Mouse (Mus musculus) NIH3T3 (cell line): ENCODE measurements around the gene Swsap1.
A peak's percentile ranks its signal among the peaks of the same experiment; 100 is the strongest.

Experiments used
- DNase-seq: peaks from one replicate; pipeline ENCODE4 v3.0.0-alpha.2; 2012; ENCODE audit warnings: low read depth

Gene Swsap1

DNA sequence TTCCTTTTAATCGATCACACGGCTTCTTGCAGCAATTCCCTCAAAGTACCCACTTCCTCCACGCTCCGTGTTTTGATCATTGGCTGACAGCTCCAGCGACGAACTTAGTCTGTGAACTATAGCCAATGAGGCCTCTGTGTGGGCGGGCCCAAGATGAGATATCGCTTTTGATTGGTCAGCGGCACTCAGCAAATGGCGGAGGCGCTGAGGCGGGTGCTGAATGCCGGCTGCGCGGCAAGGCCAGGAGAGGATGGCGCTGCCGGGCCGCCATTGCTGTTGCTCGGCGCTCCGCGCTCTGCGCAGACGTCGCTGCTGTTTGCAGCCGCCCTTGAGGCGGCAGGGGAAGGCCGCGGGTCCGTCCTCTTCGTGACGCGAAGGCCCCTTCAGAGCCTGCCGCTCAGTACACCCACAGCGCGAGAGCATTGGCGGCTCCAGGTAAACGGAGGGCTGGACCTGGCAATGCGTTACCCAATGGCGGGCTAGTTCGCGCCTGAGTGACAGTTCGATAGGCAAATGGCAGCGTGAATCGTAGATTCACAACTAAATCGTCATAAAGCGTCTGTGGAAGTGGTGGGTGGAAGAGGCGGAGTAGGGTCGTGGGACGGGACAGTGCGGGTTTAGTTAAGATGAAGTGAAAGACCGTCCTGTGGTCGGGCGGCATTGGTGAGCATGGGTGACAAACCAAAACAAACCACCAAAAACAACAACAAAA, at the start of gene Swsap1:
TSS of gene Swsap1 (plus strand) at position 186 of the 712 bp plus-strand sequence.
- DNase-seq = peak; percentile 96

DNA sequence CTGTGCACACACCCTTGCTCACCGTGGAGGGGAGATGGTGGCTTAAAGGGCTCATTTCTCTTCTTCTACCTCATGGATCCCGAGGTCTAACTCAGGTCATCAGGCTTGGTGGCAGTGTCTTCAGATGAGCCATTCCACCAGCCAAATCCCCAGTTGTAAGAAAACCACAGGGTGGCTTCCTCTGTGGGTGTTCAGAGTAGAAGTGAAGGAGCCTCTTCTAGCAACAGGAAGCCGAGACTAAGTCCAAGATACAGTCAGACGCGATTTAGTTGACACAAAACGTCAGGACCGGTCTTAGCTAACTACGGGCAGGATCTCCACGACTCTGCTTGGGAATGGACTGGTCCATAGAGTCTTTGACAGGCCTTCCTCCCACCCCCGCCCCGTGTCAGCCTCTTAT, 47.3 kb upstream of the Swsap1 start:
- DNase-seq = no peak

DNA sequence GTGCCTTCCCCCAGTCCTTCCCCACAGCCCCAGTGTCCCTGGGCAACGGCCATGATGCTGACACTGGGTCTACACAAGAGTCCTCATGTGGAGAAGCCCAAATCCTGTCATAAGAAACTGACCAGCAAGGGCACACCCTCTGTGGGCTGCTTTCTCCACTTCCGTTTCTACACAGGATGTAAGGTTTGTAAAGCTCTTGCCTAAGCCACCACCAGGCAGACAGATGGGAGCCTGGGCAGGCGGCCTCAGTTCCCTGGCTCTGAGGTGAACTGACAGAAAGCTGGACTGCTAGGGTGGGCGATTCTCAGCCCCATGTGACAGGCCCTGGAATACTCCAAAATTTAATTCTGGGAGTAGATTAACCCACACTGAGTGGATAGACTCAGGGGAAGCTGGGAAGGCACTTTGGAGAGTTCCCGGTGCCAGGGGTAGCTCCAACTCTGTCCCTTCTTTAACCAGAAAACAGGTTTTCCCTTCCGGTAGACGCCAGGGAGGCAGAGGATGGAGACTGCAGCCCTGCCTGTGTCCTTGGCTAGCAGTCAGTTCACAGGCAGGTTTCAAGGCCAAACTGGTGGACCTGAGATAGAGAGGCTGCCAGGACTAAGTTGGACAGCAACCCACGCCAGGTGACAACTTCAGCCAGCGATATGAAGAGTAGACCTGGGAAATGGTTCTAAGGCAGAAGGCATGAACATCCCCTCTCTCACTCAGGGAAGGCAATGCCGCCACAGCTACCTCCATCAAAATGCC, 45.9 kb upstream of the Swsap1 start:
- DNase-seq = no peak

DNA sequence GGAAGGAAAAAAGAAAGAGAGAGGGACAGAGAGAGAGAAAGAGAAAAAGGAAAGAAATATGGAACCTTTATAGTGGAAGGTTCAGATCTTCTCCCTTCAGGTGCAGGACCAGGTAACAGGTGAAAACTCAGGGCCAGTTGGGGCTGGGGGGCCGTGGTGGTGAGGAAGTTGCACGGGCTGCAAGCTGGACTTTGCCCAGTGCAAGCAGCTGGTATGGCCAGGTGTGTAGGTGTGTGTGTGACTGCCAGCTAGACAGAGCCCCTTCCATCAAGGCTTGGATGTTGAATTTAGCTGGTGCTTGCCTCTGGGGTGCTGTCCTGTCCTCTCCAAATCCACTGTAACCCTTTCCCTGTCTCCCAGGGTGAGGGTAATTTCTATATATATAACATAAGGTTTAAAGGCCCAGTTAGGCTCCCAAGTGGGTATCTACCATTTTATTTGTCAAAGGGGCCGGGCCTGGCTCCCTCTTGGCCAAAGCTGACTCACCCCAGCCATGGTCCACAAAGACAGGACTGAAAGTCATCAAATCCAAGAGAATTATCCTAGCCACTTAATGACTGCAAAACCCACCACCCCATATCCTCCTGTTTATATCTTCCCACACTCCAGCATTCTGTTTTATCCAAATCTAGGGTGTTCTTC, 38.6 kb upstream of the Swsap1 start:
- no peak for DNase-seq

DNA sequence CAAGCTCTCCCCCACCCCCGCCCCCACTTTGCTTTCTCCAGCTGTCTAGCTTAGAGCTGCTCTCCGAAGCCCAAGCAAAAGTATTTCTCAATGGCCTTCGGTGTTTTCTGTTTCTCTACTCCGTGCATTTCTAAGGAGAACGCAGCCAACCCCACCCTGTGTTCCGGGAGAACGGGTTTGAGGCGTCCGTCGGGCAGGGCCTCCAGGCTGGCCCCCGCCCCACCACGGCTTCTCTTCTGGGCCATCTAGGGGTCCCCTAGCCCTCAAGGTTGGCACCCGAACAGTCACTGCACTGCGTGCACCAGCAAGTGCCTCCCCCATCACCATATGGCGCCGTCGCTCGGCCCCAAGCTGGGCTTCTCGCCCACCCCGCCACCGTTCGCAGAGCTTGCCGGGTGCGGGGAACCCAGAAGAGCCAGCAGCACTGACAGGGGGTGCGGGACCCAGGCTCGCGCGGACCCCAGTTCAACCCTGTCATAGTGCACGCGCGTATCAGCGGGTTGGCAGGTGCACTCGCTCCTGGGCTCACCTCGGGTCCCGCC, 38.0 kb upstream of the Swsap1 start:
- DNase-seq = peak; percentile 19

DNA sequence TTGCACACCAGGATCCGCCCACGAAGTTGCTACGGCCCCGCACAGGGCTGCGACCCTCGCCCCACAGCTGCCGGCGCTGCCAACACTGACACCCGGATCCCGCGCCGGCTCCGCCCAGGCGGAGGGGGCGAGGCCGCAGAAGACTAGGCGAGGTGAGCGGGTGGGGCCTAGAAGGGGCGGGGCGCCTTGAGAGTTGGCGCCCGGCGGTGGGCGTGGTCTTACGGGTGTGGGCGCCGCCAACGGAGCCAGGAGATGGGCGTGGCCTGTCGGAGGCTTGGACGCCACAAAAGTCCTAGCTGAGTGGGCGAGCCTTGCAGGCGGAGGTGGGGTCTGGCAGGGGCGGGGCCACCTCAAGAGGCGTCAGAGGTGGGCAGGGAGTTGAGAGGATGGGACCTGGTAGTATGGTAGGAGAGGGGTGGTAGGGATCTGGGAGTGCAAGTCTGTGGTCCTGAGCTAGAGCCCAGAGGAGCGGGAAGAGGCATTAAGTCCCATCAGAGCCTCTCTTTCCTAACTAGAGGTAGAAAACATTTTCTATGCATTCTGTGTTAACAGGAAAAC, 37.4 kb upstream of the Swsap1 start, which contains the start of gene Rab3d:
TSS of gene Rab3d (minus strand) at position 158 of the 558 bp plus-strand sequence.
- peak; percentile 96 for DNase-seq

DNA sequence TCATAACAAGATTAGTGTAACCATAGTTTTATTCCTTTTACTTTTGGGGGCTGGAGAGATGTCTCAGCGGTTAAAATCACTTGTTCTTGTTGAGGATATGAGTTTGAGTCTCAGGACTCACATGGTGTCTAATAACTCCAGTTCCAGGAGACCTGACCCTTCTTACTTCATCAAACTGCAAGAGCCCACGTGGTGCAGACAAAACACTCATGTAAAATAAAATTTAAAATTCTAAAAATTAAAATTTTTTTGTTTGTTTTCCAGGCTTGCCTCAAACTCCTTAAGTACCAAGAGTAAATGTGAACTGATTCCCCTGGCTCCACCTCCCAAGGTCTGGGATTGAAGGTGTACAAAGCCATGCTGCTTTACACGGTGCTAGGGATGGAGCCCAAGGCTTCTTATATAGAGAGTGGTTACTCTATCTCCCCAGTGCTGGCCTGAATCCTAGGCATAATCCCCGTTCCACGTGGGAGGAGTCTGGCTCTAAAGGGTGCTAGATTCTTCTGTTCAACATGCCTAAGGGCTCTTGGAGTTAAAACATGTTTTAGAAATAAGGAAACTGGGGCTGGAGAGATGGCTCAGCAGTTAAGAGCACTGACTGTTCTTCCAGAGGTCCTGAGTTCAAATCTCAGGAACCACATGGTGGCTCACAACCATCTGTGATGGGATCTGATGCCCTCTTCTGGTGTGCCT, 36.7 kb upstream of the Swsap1 start:
- peak; percentile 53 for DNase-seq

- DNase-seq = no peak
Measured at GRCm38 (mm10) chr9:21923036-21923435, 32.5 kb upstream of the Swsap1 start.

DNA sequence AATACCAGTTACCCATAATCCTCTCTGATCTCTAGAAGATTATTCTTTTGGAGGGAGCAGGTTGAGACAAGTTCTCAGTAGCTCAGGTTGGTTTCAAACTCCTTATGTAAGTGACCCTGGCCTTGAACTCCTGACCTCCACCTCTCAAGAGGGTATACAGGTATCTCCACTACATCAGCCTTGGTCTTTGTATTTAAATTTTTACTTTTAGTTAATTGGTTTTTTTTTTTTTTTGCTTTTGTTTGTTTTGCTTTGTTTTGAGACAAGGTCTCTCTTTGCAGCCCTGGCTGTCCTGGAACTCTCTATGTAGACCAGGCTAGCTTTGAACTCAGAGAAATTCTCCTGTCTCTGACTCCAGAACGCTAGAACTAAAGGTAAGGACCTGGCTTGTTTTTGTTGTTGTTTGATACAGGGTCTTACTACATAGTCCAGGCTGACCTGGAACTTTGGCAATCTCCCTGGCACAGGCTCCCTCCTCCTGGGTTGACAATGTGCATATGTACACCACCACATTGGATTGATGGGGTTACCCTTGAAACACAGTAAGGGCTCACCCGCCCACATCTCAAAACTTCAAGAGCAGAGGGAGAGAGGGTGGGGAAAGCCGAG, 32.0 kb upstream of the Swsap1 start:
- no peak for DNase-seq

DNA sequence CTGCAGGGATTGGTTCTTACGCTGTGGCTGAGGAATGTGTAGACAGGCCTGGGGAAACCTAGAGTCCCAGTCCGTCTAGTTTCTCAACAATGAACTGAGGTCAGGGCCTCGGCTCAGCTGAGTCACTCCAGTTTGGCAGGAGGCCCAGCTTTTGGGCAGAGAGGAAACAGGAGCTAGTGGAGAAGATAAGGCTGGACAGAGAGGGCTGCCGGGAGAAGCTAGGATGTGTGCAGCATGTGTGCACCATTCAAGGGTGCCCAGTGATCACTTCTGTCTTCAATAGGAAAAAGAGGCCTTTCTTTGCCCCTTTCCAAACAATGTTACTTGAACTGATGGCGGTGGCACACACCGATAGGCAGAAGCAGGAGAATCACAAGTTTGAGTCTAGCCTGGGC, 31.5 kb upstream of the Swsap1 start:
- DNase-seq = peak; percentile 98

DNA sequence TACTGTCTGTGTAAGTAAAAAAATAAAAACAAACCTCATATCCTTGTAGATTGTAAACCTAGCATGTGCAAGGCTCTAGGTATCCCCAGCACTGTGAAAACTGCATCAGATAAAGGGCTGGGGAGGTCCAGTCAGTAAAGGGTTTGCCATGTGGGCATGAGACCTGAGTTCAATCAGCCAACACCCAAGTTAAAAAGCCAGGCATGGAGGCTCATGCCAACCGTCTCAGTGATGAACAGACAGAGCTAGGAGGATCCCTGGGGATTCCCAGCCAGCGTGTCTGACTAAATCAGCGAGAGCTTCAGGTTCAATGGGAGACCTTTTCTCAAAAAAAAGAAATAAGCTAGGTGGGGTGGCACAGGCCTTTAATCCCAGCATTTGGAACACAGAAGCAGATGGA, 30.5 kb upstream of the Swsap1 start:
- DNase-seq = no peak

- no peak for DNase-seq
Measured at GRCm38 (mm10) chr9:21925506-21925905, 30.0 kb upstream of the Swsap1 start.

- peak; percentile 66 for DNase-seq
Measured at GRCm38 (mm10) chr9:21926155-21926554, 29.4 kb upstream of the Swsap1 start.

- peak; percentile 53 for DNase-seq
Measured at GRCm38 (mm10) chr9:21926784-21927183, 28.8 kb upstream of the Swsap1 start.

DNA sequence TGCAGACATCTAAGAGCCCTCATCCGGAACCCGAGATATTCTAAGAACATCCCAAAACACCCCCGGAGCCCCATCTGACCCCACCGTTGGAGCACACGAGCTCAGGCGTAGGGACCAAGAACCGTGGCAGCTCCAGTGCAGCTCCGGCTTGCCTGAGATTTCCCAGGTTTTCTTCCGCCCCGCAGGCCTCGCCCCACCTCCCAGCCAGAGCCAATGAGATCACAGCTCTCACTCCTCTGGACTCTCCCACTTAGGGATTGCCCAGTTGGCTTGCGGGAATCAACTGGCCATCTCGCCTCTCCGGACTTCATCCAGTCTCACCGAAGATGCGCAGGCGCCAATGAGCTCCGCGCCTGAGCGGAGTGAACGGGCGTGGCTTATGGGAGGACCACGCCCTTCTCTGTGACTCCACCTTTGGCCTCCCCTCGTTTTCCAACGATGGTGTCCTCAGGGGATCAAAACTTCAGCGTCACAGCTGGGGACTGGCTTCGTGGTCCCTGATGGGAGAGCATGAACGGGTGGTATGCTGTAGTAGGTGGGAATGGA, 28.3 kb upstream of the Swsap1 start, which contains the start of the genes Ccdc159 and Tmem205:
TSS of gene Ccdc159 (plus strand) at position 264 of the 546 bp plus-strand sequence.
TSS of gene Tmem205 (minus strand) at position 349 of the 546 bp plus-strand sequence.
- DNase-seq = peak; percentile 97

DNA sequence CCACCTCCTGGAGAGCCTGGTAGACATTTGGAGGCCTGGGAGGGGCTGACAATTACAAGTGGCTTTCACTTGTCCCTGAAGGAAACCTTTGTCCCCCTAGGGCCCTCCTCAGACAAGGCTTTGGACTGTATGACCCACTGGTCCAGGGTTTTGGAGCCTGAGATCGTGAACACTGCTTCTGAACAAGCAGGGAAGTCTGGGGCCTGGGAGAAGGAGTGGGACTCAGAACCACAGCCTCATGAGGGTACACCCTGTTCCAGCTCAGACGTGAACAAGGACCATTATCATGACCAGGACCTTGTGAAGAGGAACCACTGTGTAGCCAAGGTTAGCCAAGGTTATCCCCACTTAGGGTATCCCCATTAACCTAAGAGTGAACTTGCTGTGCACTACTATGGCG, 26.3 kb upstream of the Swsap1 start:
- DNase-seq = no peak

DNA sequence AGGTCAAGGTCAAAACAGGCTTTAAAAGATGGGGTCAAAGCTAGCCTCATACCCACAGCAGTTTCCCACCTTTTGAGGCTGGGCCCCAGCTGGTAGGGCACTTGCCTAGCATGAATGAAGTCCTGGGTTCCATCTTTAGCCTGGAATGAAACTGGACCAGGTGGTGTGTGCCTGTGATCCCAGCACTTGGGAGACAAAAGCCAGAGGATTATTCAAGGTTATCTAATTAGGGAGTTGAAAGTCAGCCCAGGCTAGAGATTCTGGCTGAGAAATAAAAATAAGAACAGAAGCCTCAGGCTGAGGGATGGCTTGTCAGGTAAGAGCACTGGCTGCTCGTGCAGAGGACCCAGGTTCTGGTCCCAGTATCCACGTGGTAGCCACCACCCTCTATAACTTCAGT, 23.5 kb upstream of the Swsap1 start:
- no peak for DNase-seq

DNA sequence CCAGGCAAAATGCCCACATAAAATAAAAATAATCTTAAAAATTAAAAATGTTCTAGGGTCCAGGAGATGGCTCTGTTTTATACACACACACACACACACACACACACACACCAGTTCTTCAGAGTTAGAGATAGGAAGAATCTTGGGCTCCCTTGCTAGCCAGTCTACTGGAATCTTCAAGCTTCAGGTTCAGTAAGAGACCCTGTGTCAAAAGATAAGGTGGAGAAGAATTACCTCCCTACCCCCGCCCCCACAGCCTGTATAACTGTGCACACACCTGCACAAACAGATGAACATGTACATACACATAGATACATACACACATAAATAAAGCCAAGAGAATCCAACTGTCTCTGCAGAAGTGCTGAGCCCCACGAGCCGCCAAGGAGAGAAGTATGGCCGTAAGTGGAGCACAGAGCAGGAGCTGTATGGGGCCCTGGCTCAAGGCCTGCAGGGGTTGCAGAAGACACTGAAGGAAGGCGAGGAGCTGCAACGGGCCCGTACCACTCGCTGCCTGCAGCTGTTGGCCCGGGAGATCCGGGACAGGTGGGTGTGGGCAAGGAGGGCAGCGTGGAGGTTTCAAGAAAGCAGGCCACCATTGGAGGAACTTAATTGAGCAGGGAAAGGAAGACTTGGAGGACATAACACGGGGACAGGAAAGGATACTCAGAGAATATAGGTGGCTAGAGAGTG, 23.0 kb upstream of the Swsap1 start:
- no peak for DNase-seq

DNA sequence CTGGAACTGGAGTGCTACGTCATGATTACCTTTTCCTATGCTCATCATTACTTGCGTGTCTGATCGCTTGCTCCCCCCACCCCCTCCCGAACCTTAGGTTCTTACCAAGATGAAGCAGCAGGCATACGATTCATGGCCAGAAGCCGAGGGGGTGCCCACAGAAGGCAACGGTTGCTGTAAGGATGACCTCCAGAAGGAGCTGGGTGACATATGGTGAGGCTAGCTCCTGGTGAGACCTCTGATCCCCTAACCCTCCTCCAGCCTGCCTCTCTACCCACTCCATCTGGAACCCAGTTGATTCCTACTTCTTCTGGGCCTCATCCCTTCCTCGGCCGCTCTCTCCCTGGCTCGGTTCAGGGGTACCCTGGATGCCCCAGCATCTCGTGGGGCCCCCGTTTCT, 21.5 kb upstream of the Swsap1 start:
- no peak for DNase-seq

GRCm38 (mm10) chr9:21935466-21936131, 20.0 kb upstream of the Swsap1 start:
- no peak for DNase-seq
